Mouse (Mus musculus) urinary bladder, postnatal 10 days (tissue): ENCODE results near the gene Dennd2a.

Experiments used
- DNase-seq: peaks from one replicate; pipeline ENCODE4 v3.0.0; 2022; ENCODE audit warnings: low spot score

Dennd2a gene

DNA sequence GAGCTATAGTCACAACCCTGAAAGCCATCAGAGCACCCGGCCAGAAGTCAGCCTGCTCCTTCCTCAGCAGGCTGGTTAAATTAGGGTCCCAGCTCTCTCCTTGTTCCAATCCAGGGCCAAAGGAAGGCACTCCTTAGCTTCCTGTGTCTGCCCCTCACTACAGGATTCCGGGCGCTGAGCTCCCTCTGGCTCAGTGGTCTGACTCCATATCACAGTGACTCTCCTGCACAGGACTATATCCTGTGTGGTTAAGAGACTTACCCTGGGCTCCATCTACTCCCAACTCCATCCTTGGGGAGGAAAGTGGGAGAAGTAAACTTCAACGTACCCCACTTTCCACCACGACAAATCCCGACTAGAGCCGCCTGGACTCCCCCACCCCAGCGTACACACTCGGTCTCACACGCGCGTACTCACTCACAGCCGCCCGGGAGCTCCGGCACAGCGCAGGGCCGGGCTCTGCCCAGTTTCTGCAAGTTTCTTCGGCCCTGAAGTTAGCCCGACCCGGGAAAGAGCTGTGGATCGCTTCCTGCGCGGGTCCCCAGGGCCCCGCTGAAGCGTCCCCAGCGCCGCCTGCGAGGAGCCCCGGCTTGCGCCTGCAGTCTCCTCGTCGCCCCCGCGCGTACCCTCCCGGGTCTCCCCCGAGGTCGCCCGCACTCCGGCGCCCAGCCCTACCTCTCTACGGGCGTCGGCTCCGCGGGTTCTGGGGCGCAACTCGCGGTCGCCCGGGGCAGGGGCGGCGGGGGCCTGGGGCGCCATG lies 587 bp downstream of the Dennd2a start:
- DNase-seq: no peak

DNA sequence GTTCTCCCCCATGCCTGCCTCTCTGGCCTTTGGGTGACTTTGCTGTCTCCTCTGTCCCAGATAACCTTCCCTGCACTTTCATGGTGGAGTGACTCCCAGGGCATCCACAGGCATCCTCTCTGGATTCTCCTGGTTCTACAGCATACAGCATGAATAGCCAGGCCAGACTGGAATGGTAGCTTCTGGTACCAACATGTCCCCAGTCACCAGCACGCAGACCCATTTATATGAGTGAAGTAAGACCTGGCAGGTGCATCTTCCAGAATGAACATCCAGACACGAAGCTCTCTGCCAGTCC lies 2.1 kb downstream of the Dennd2a start:
- DNase-seq: no peak

DNA sequence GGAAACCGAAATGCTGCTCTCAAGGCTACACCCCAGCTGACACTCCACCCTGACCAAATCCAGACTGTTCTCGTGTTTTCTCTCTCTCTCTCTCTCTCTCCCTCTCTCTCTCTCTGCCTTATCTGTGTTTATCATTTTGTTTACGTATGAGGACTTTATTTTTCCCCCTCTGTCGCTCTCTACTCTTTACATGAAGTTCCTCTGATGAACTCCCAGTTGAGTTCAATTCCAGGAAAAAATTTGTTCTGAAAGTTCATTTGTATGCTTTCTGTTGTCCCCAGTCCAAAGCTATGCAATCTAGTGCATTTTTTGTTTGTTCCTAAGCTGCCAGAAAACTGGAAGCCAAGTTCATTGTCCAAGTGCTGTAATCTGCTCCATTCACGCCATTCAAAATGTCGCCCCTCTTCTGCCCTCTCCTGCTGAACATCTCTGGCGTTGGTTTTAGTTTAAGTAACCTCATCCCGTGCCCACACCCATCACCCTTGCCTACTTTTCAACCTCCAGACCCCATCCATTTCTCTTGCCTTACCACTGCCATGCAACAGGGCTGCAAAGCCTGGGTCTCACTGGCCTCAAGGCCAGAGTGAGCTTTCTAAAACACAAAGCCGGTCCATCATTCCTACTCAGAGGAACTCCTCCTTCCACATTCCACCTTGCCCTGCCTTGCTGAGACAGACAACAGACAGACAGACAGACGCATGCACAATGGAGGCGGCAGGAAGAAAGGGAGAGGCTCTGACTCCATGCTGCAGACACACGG lies 2.6 kb downstream of the Dennd2a start:
- DNase-seq: no peak

DNA sequence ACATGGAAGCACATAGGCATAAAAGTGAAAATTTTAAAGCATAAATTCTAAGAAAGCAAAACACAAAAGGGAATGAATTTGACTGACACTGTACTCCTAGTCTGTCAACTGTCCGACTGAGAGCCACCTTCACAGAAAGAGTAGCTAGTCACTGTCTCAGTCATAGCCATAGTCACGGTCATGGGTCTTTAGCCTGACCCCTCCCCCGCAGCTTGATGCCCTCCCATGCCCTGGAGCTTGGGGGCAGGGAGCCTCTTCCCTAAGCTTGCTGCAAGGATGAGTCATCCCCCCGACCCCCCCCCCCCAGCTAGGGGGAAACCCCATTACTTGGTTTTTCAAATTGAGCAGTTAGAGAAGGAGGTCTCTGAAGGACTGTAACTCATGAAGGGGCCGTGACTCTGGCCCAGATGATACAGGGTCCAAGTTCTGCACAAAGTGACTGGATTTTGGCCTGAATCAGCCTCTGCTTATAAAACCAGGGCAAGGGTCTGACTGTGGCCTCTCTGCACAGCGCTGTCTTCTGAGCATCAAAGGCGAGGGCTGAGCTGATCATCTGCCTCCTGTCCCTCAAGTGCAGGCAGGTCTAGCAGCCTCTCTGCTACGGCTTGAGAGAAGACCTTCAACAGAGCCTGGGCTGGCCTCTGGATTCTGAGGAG lies 5.6 kb downstream of the Dennd2a start:
- DNase-seq: no peak

DNA sequence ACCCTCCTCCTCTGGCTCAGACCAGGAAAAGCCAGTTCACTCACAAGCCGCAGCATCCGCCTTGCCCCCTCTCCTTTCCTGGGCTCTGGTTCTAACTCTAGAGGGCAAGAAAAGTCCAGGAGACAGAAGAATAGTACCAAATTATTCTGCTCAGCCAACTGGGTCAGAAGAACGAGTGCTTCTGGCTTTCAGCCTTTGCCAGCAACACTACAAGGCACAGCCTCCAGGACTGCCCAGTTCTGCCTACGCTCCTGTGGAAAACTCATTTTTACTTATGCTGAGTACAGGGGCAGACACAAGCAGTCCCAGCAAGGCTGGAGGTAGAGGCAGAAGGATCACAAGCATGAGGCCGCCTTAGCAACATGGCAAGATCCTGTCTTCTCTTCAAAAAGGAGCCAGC lies 9.6 kb downstream of the Dennd2a start:
- no peak for DNase-seq

DNA sequence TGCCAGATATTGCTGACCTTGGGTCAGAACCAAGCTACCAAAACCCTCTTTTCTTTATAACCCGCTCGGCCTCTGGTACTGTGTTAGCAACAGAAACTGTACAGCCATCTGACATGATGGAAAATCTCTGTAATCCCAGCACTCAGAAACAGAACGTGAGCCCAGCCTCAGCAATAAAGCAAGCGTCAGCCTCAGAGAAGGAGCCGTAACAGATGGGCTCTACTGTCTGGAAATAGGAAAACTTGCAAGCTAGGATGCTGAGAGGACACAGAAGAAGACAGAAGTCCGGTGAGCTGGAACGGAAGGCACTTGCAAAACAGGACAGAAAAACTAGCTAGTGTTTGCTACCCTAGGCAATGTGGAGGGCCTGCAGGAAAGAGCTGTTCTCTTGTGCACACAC lies 12.2 kb downstream of the Dennd2a start:
- no peak for DNase-seq

DNA sequence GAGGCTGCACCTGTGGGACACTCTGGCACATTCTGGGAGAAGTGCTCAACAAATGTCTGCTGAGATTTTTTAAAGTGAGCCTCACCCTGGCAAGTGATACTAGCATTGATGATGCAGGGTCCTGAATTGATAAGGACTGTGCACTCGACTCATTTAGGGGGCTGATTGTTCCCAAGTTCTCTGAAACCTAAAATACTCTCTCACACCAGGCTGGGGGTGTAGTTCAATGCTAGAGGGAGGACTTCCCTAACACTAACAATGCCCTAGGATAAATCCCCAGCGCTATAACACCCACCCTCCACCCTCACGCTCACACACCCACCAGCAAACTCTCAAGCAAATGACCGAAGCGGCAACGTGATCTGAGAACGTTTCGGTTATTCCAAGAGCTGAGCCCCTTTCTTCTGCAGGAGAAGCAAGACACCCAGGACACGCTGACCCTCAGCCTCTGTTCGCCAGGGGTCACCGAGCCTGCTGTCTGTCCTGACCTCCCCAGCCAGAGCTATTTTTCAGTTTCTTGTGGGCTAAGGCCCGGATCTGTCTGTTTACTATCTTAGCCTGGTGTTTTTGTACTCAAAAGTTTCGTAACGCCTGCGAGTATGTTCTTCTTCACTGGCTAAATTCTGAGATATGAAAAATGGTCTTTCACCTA lies 13.8 kb downstream of the Dennd2a start:
- DNase-seq: no peak

DNA sequence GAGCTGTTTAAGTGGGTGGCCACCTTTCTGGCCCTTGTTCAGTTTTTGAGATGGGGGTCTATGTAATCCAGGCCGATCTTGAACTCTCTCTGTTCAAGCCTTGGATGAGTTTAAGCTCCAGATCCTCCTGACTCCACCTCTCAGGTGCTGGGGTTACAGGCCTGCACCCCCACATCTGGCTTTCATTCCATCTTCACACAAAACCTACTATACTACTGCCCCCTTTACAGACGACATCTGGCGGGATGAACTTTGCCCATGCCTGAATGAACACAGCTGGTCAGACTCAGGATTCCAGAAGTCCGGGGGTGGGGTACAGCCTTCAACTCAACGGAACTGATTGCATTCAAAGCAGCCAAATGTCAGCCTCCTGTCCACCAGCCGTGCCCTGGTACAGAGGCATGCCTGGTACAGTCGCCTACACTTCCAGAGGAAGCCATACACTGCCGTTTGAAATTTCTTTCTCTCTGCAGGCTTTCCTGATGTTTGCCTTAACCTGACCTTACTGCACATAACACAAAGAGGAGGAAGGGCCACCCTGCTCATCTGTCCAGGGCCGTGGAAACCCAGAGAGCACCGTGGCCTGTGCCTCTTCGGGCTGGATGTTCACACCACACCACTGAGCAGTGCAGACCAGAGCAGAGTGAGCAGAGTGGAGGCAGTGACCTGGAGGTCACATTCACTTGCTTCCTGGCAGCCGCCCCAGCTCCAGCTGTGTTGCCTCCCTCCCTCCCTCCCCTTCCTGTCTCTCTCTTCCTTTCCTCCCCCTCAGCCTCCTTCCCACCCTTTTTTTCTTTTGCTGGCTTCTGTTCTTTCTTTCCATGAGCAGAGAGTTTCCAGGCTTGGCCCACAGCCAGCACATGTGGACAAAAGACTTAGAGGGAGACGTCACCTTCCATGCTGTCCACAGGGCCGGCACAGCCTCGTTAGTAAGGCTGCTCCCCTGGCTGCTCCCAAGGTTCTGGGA lies 14.8 kb downstream of the Dennd2a start:
- peak; percentile 29 for DNase-seq

DNA sequence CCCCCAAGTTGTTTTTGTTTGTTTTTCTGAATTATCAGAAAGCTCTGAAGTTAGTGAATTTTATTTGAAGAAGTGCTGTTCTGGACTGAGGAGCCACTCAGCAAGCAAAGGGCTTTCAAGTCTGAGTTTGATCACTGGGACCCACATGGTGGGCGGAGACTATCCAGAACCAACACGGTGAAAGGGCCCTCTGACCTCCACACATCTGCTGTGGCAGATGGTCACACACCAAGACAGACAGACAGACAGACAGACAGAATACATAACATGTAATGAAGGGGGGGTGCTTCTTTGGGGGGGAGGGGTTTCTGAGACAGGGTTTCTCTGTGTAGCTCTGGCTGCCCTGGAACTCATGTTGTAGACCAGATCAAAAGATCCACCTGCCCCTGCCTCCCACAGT lies 17.1 kb downstream of the Dennd2a start:
- no peak for DNase-seq

DNA sequence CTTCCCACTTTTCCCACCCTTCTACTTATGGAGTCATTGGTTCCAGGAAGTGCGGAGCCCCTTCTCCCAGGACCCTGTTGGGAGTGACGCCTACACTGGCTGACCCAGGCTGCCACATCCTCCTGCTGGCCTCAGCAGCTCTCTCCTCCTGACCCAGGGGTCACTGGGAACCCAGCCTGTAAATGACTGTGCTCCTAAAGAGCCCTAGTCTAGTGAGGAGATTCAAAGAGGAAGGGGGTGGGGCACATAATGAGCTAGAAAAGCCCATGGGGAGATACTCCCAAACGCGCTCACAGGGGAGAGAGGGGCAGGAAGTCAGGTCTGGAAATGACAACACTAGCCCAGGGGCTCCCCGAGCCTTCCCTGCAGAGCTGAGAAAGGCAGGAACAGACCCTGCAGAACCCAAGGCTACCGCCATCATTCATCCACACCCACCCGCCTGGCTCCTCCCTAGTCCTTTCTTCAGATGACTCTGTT lies 17.9 kb downstream of the Dennd2a start:
- DNase-seq: no peak

DNA sequence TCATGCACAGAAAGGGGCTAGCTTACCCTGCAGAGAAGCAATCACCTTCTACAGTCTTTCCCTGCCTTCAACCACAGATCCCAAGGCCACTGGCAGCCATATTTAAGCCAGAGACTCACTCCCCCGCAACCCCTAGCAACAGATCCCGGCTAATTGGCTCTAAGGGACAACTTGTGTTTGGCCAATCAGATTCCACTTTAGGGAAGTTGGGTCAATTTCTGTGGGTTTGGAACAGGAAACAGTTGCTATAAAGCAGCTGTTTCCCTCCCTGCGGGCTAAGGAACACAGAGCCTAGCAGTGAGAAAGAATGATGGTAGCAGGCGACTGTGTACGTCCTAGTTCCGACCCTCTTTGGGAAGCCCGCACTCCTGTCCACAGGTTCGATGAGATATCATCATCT lies 19.4 kb downstream of the Dennd2a start:
- no peak for DNase-seq

DNA sequence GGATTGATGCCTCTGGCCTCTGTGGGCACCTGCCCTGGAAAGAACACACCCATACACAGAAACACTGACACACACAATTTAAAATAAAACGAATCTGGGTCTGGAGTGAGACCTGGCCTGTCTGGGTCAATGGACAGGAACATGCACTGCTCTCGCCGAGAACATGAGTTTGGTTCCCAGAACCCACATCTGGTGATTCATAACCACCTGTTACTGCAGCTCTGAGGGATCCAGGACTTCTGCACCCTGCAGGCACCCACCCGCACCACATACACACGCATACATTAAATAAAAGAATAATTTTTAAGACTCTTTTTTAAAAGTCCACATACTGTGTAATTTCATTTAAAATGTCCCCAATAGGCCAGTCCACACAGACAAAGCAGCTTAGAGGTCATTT lies 20.4 kb downstream of the Dennd2a start:
- no peak for DNase-seq

DNA sequence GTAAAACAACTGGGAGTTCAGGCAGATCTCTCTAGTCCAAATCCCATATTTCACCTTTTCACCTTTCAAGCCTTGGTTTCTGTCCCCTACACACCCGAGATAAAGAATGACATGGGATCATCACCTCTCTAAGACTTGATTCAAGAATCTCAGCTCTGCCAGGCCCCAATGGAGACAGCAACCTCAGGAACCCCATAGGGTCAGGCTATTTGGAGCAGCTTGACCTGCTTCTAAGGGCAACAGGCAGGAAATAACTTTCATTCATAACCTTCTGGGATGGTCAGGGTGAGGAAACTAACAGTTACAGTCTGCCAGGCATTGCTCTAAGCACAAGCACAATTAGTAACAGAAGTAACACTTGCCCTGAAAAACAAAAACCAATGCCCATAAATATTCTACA lies 21.0 kb downstream of the Dennd2a start:
- no peak for DNase-seq

DNA sequence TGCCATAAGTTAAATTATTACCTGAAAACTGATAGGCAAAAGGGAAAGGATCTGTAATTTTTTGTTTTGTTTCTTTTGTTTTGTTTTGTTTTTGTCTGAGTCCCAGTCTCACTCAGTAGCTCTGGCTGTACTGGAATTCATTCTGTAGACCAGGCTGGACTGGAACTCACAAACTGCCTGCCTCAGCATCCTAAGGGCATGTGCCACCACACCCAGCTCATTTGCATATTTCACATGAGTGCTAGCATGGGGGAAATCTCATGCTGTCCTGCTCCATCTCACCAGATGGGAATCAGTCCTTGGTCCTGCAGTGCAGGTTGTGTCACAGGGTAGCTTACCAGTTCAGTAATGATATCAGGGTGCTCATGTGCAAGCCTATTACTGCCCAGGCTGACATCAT lies 22.7 kb downstream of the Dennd2a start:
- no peak for DNase-seq

DNA sequence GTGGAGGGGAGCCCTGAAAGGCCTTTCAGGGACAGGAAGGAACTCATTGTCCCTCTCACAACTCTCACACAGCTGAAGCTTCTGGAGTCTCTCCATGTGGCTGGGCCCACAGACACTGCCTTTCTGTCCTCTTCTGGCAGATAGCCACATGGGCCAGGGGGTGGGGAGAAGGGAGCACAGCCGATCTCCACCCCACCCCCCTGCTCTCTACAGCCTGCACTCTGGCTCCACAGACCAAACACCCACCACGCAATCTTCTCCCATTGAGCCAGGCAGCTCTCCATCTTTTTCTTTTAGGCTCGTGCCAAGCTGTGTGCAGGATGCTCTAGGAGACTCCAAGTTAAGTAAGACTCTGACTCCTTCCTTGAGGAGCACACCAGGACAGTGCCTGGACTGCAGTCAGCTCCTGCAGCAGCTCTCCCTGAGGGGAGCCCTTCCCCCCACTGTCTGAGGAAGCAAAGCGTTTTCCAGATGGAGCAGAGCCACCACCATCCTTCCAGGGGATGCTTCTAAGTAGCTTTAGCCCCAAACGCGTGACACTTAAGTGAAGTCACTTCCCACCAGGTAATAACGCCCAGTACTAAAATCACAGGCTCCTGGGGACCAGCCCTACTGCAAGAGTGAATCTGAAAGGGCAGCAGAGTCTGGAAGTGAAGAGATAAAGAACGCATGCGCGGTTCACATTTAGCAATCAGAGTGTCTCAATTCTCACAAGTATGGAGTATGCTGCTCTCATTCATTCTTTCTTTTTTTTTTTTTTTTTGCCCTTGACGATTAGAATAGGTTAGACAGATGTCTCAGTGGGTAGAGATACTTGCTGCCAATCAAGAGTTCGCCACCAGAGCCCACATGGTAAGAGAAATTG lies 28.8 kb downstream of the Dennd2a start:
- no peak for DNase-seq

DNA sequence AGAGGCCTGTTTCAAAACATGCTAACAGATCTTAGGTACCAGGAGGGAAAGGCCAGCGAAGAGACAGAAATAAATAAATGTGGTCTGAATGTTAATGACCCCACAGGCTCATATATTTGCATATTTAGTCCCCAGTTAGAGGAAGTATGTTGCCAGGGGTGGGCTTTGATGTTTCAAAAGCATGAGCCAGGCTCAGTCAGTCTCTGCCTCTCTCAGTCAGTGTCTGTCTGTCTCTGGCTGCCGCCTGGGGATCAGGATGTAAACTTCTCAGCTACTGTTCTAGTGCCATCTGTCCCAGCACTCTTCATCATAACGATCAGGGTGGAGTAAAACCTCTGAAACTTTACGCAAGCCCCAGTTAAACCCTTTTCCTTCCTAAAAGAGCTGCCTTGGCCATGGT lies 29.9 kb downstream of the Dennd2a start:
- DNase-seq: no peak

DNA sequence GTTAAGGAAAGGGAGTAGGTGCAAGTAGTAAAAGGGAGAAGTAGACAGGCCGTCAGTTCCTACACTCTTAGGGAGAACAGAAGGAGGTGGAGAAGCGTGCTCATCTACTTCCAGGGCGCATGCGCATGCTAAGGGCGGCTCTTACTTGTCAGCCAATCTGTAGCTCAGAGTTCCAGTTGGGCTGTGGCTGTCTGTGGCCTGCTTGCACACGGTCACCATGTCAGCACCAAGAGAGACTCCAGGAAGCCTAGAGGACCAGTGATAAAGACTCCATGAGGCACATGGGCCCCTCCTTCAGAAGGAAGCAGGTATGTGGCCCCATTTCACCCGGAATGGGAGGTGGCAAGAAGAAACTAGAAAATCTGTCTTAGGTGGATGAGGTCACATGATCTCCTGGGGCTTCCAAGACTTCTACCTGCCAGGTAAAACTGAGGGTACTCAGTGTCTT lies 30.3 kb downstream of the Dennd2a start:
- no peak for DNase-seq

DNA sequence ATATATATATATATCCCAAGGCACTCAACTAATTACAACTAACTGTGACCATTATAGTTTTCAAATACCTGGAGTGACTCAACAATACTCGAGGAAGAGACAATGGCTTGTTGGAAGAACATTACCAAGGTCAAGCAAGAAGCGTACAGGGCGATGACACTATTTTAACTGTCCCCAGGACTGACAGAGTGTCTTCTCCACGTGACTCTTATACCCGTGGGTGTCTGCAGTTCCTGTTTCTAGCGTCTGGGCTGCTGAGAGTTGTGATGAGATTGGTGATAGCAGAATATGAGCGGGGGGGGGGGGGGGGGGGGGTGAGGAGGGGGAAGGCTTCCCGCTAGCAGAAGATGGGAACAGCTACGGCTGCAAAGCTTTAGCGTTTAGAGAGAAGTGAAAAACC lies 30.9 kb downstream of the Dennd2a start:
- DNase-seq: no peak

DNA sequence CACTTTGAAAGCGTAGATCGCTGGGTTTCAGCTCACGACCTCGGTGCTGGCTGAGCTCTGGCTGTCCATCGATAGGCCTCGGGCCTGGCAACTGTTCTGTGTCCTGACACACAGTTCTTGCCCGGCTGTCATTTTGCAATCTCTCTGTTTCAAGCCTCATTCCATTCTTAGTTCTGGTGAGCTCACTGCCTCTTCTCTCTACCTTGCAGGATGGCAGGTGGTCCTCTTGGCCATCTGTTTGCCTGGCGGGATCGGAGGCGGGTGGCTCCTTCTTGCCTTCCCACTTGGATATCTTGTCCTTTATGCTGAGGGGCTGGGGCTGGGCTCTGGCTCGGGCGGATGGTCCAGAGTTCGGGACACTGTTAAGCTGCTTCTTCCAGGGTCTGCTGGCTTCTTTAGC lies 34.5 kb downstream of the Dennd2a start:
- DNase-seq: no peak

DNA sequence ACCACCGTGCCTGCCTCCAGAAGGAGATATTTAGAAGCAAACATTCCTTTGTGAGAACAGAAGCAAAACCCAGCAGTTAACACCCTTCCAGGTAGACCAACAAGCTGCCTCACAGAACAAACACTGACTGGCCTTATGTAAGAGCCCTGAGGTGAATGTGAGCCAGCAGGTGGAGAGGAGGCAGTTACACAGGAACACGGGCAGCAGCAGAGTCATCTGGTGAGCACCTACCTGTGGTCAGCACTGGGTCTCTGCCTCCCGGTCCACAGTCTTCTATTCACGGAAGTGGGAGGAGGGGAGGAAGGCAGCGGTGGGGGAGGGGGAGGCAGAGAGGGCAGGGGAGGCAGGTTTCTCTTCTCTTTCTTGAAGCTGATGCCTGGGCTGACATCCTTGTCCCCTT lies 35.2 kb downstream of the Dennd2a start:
- DNase-seq: no peak

DNA sequence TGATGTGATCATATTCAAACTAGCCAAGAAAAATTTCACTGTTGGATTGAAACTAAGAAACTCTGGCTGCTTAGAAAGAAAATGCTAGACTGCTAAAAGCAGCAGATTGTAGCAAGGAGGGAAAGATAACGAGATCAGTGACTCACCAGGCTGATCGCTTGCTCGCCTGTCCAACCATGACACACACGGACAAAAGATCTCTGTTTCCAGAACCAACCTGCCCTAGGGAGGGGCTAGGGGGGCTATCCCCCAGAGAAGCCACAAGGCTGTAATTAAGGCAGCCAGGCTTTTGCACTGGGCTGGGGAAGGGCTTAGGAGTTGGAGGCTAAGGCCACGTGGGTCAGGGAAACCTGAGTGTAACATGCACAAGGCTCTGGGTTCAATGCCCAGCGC lies 41.9 kb downstream of the Dennd2a start:
- no peak for DNase-seq
